Mouse (Mus musculus): ENCODE results near the gene Rad50. TPM values are rescaled to one million over a fixed set of nuclear protein-coding genes. Genes with fewer than 3 reads are reported as not detected.

Gene Rad50
- 10 to 100 TPM; 35.8 to 42.6 TPM for polyA plus RNA-seq (2017; shearing (Covaris generic))

DNA sequence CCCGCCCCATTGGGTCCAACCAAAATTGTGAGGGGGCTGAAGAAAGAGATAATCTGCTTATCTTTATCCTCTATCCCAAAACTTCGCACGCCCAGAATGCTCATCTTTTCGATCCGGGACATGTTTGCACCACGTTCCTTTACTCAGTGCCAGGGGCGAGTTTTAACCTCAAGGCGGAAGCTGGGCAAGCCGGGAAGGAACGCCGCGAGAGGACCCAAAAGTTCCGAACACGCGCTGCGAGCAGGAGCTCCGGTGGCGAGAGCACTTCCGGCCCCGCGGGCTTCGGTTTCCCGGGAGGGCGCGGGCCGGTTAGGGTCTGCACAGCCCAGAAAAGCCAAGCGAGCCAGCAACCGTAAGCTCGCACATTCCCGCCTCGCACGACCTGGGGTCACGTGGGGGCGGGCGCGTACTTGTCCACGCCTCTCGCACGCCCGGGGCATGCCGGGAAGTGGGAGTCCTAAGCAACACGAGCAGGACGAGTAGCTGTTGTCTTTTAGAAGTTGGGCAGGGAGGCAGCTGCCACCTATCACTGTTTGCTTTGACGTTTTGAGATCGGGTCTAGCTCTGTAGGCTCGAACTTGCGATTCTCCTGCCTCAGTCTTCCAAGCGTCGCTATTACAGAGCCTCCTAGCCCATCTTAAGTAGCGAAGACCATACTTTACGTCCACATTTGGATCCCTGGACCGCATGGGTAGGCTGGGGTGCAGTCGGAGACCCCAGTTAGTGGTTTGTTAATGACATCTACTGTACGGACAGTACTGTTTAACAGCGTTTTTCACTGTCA is at the start of gene Rad50:
TSS of gene Rad50 (minus strand) at position 386 of the 784 bp plus-strand sequence.

GRCm38 (mm10) chr11:53720715-53721114 is 13.6 kb upstream of the Rad50 start, which contains the start of gene Il5:
TSS of gene Il5 (plus strand) at chr11:53720794.

GRCm38 (mm10) chr11:53634556-53634955 is 72.6 kb downstream of the Rad50 start, which contains the start of gene Il13:
TSS of gene Il13 (minus strand) at chr11:53634702.

GRCm38 (mm10) chr11:53618619-53619198 is 88.4 kb downstream of the Rad50 start, which contains the start of gene Il4:
TSS of gene Il4 (minus strand) at chr11:53618669.

Other genes starting within 250 kb of the Rad50 start
- not detected for gene Gm9837, start 236.8 kb downstream of the Rad50 start, polyA plus RNA-seq (2017; shearing (Covaris generic))
- not detected for gene Gm9945, start 227.2 kb downstream of the Rad50 start, polyA plus RNA-seq (2017; shearing (Covaris generic))
- not detected for gene Sowaha, start 227.0 kb downstream of the Rad50 start, polyA plus RNA-seq (2017; shearing (Covaris generic))
- 1 to 10 TPM; 3.7 to 9.0 TPM for gene Sept8, start 188.1 kb downstream of the Rad50 start, polyA plus RNA-seq (2017; shearing (Covaris generic))
- gene Kif3a, start 139.9 kb downstream of the Rad50 start, polyA plus RNA-seq (2017; shearing (Covaris generic)) = 10 to 100 TPM in 1 of 2 experiments, 1 to 10 TPM in 1; 4.8 to 13.8 TPM
- 10 to 100 TPM in 1 of 2 experiments, 1 to 10 TPM in 1; 4.2 to 84.2 TPM for gene Il4, start 88.7 kb downstream of the Rad50 start, polyA plus RNA-seq (2017; shearing (Covaris generic))
- gene Il13, start 72.6 kb downstream of the Rad50 start, polyA plus RNA-seq (2017; shearing (Covaris generic)) = 1 to 10 TPM in 1 of 2 experiments, not detected in 1; 1.5 TPM
- 1 to 10 TPM in 1 of 2 experiments, not detected in 1; 2.2 TPM for gene Il5, start 13.5 kb upstream of the Rad50 start, polyA plus RNA-seq (2017; shearing (Covaris generic))
- 100 to 1,000 TPM; 403 to 437 TPM for gene Irf1, start 62.7 kb upstream of the Rad50 start, polyA plus RNA-seq (2017; shearing (Covaris generic))
- 1 to 10 TPM; 2.8 to 3.0 TPM for gene Gm17334, start 65.9 kb upstream of the Rad50 start, polyA plus RNA-seq (2017; shearing (Covaris generic))
- 10 to 100 TPM; 41.9 to 52.3 TPM for gene Gm12216, start 151.9 kb upstream of the Rad50 start, polyA plus RNA-seq (2017; shearing (Covaris generic))
- gene Slc22a5, start 184.3 kb upstream of the Rad50 start, polyA plus RNA-seq (2017; shearing (Covaris generic)) = 10 to 100 TPM; 17.8 to 19.1 TPM

Data from activated CD4-positive, CD25-positive, alpha-beta regulatory T cell (primary cell).